Mouse (Mus musculus): ENCODE measurements around the gene Olfr56. TPM values are rescaled to one million over a fixed set of nuclear protein-coding genes. Genes with fewer than 3 reads are reported as not detected.
"Not testable (repeated sequence)": the region's sequence is repeated elsewhere in the genome, so short reads cannot be mapped to it uniquely, and the experiment has no call there.

Gene Olfr56
- total RNA-seq, 1 experiment from 2014 or later = 3.0 TPM

- ATAC-seq (replicated peaks; ENCODE audit: low read depth, poor library complexity, severe bottlenecking) = no peak
Observed at GRCm38 (mm10) chr11:49124169-49124568, 145.5 kb downstream of the Olfr56 start.

GRCm38 (mm10) chr11:49141974-49142373 is 163.3 kb downstream of the Olfr56 start, which contains the start of gene Olfr1395:
Gene Olfr1395 (plus strand): TSS chr11:49142274.
- no peak for ATAC-seq (replicated peaks; ENCODE audit: low read depth, poor library complexity, severe bottlenecking)

DNA sequence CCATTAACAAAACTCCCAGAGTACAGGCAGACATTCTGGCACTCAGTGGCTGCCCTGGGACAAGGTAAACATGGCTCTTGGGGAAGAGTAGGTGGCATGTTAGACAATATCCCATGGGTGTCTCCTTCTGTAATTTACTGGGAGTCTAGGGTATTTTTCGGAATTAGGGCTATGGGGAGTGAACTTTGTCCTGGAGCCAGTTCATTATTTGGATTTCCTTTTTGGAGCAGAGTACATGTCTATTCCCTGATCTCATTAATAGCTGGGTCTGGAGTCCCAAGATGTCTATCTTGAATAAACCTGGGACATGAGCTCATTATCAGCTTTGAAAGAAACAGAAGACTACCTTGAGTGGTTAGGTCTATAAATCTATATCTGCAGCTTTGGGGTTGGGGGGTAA is 175.4 kb downstream of the Olfr56 start, which contains the start of gene Olfr1394:
Gene Olfr1394, plus strand, starts transcription at position 301 of the 400 bp plus-strand sequence.
- no peak for ATAC-seq (replicated peaks; ENCODE audit: low read depth, poor library complexity, severe bottlenecking)

DNA sequence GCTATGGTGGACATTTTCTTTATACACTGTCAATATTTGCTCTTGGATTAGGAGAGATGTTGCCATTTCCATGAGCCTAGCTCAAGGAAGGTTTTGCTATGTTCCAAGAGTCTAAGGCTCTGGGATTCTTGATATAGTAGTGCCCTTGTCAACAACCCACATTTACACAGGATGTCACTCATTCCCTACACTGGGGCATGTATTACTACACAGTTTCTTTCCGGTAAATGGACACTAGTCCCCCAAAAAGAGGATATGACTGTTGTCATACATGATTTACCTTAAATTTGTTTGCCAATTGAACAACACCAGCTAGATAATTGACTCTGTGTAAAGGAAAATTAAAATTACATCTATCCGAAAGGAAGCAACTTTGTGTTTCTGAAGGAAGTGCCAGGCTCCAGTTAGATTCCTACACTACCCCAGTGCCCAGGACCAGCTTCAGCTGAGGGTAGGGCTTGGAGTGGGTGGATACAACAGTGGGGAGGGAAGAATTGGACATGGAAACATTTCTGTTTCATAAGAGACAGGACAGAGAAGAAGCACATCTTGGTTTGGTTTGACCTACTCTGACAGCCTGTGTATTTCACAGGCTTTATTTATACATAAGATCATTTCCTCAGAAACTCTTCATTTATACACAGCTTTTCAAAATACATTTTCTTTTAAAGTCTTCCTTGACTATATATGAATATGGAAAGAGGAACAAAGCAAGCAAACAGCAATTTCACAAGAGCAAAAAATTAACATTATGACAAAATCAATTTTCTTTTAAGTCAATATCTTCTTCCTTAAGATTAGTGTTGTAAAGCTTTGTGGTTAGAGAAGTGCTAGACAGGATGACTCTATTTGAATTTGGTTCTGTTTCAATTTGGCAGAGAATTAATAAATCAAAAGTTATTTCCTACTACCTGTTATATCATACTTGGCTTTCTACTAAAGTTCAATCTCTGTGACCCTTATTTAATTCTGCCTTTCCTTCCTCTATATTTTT is 178.4 kb downstream of the Olfr56 start:
- ATAC-seq (replicated peaks; ENCODE audit: low read depth, poor library complexity, severe bottlenecking) = 0 out of 2 replicates have a peak, but pooled peaks have one; percentile 32

GRCm38 (mm10) chr11:49168839-49169611 is 190.3 kb downstream of the Olfr56 start:
- peak; percentile 17; the same call in 1 of the 2 replicates for ATAC-seq (replicated peaks; ENCODE audit: low read depth, poor library complexity, severe bottlenecking)

- ATAC-seq (replicated peaks; ENCODE audit: low read depth, poor library complexity, severe bottlenecking) = peak; percentile 81
Observed at GRCm38 (mm10) chr11:49170576-49170975, 191.9 kb downstream of the Olfr56 start.

DNA sequence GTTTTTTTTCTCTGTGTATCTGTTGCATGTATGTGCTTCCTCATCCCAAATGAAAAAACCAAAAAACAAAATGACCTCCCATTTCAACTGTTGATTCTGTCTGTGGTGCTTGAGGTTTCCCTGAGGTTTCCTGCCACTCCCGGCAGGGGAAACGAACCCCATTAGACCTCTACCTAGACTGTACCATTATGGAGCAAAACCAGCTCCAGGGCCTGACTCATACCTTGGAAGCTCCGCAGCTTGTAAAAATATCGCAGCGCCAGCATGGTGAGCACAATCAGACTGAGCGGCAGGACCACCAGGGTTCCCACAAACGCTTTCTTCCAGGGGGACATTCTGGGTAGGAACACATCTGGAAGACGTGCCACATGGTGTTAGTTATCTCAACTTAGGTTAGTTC is 196.7 kb downstream of the Olfr56 start:
- peak; percentile 79 for ATAC-seq (replicated peaks; ENCODE audit: low read depth, poor library complexity, severe bottlenecking)

GRCm38 (mm10) chr11:49176047-49176779 is 197.5 kb downstream of the Olfr56 start:
- not testable (repeated sequence) for ATAC-seq (replicated peaks; ENCODE audit: low read depth, poor library complexity, severe bottlenecking)

DNA sequence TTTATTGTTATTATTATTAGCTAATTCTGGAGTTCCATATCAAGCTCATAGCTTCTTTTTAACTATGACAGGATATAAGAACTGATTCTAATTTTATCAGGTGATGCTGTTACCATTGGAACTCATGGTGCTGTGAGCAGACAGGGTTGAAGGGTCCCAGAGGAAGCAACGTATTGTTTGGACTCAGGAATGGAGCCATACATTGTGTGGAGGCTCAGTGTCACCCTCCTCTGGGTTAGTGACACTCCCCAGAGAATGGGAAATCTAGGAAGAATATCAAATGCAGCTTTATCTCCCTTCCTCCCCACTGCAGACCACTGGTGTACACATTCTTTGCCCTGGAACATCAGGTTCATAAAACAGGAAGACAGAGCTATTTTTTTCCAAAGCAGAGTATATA is 204.5 kb downstream of the Olfr56 start:
- no peak for ATAC-seq (replicated peaks; ENCODE audit: low read depth, poor library complexity, severe bottlenecking)

Other genes with a start within 250 kb of the Olfr56 start
- gene Rack1, start 178.6 kb upstream of the Olfr56 start, total RNA-seq (2017) = 1,552 and 1,662 TPM in 2 replicates
- gene Trim41, start 161.5 kb upstream of the Olfr56 start, total RNA-seq (2017) = 50.2 and 70.9 TPM in 2 replicates
- gene Trim7, start 152.7 kb upstream of the Olfr56 start, total RNA-seq (2017) = 0.19 and 0.78 TPM in 2 replicates
- 48.6 and 64.4 TPM in 2 replicates for gene Gm12184, start 152.2 kb upstream of the Olfr56 start, total RNA-seq (2017)
- 49.1 and 58.2 TPM in 2 replicates for gene Irgm1, start 107.2 kb upstream of the Olfr56 start, total RNA-seq (2017)
- gene Gm5431, start 76.7 kb upstream of the Olfr56 start, total RNA-seq (2017) = 0.59 and 1.5 TPM in 2 replicates
- 60.6 and 73.1 TPM in 2 replicates for gene Psme2b, start 32.7 kb upstream of the Olfr56 start, total RNA-seq (2017)
- gene 9930111J21Rik1, start 509 bp downstream of the Olfr56 start, total RNA-seq (2017) = 6.5 and 15.8 TPM in 2 replicates
- 1.2 and 6.7 TPM in 2 replicates for gene Gm12185, start 13.3 kb downstream of the Olfr56 start, total RNA-seq (2017)
- 11.0 and 21.7 TPM in 2 replicates for gene Tgtp1, start 15.3 kb downstream of the Olfr56 start, total RNA-seq (2017)
- gene 9930111J21Rik2, start 72.4 kb downstream of the Olfr56 start, total RNA-seq (2017) = 22.4 and 24.8 TPM in 2 replicates
- 190 and 320 TPM in 2 replicates for gene Tgtp2, start 85.3 kb downstream of the Olfr56 start, total RNA-seq (2017)
- gene Ifi47, start 97.7 kb downstream of the Olfr56 start, total RNA-seq (2017) = 58.3 and 68.1 TPM in 2 replicates
- not detected in 2 replicates for gene Olfr1396, start 136.0 kb downstream of the Olfr56 start, total RNA-seq (2017)
- not detected in 2 replicates for gene Olfr1395, start 163.4 kb downstream of the Olfr56 start, total RNA-seq (2017)
- not detected in 2 replicates for gene Olfr1394, start 175.5 kb downstream of the Olfr56 start, total RNA-seq (2017)
- gene Btnl9, start 208.3 kb downstream of the Olfr56 start, total RNA-seq (2017) = 11.1 and 13.6 TPM in 2 replicates
- gene Zfp62, start 224.4 kb downstream of the Olfr56 start, total RNA-seq (2017) = 149 and 168 TPM in 2 replicates